Mouse (Mus musculus) stomach, embryonic 14.5 days (tissue): ENCODE measurements around the gene Cadm4. TPM values are rescaled to one million over a fixed set of nuclear protein-coding genes. Genes with fewer than 3 reads are reported as not detected.

Experiments
- ATAC-seq: fragments of 200-750 bp; cut with Nextera tagmentation; 2 replicates; pipeline ENCODE4 v1.8.0; 2017; ENCODE audit warnings: low read depth, moderate TSS enrichment; ENCODE audit not compliant: insufficient number of reproducible peaks, insufficient read depth, low FRiP score
- H3K27ac ChIP-seq: fragments of 300-500 bp; sonication (generic); 2 replicates; pipeline ENCODE4 v1.5.1; 2014; ENCODE audit warnings: mild to moderate bottlenecking, low read length, moderate library complexity, mixed read lengths
- H3K27me3 ChIP-seq: fragments of 300-500 bp; sonication (generic); 2 replicates; pipeline ENCODE4 v1.6.1; 2014; ENCODE audit warnings: low read length, control low read depth, mixed read lengths; ENCODE audit not compliant: control insufficient read depth, insufficient read depth
- H3K36me3 ChIP-seq: fragments of 300-500 bp; sonication (generic); 2 replicates; pipeline ENCODE4 v1.6.1; 2014; ENCODE audit warnings: mild to moderate bottlenecking, control low read depth, low read length, moderate library complexity, mixed read lengths; ENCODE audit not compliant: control insufficient read depth, insufficient read depth
- H3K4me1 ChIP-seq: fragments of 300-500 bp; sonication (generic); 2 replicates; pipeline ENCODE4 v1.6.1; 2014; ENCODE audit warnings: low read length, control low read depth, mixed read lengths; ENCODE audit not compliant: control insufficient read depth, insufficient read depth
- H3K4me2 ChIP-seq: fragments of 300-500 bp; sonication (generic); replicated peaks from 2 replicates; pipeline ENCODE4 v1.6.1; 2014; ENCODE audit warnings: low read depth, low read length, control low read depth
- H3K4me3 ChIP-seq: fragments of 300-500 bp; sonication (generic); 2 replicates; pipeline ENCODE4 v1.5.1; 2014; ENCODE audit warnings: low read depth, low read length, control low read depth
- H3K9ac ChIP-seq: fragments of 300-500 bp; sonication (generic); replicated peaks from 2 replicates; pipeline ENCODE4 v1.6.1; 2014; ENCODE audit warnings: low read depth, mild to moderate bottlenecking, control low read depth, low read length, moderate library complexity, mixed read lengths
- H3K9me3 ChIP-seq: fragments of 300-500 bp; sonication (generic); 2 replicates; pipeline ENCODE4 v1.6.1; 2016; ENCODE audit warnings: low read depth, low read length, control low read depth; ENCODE audit not compliant: control insufficient read depth
- WGBS: fragments of 180-500 bp; shearing (Covaris S2); extraction: QIAGEN DNeasy Blood & Tissue Kit; methylation state at CpG from one replicate; pipeline ENCODE4 v1.1.7; 2014; 5-methylcytosine and 5-hydroxymethylcytosine counted together
- polyA plus RNA-seq: library from polyadenylated mRNA; unstranded; fragments of >200 nt; fragmentation: Nextera tagmentation; extraction: Ambion mirVana; gene quantifications from 2 replicates; pipeline ENCODE4 v1.2.1, GENCODE M21; 2014

Gene Cadm4
- polyA plus RNA-seq, 1 experiment from 2014 or later: 1.5 TPM

- ATAC-seq: no peak
- H3K36me3 ChIP-seq: no peaks in the 10 kb centered on the region
- H3K4me3 ChIP-seq: no peak overlapping the region
- WGBS: 39% methylated on average over 7 of the region's 7 CpGs
- no peak overlapping the region for H3K4me2 ChIP-seq
- no peak overlapping the region for H3K9ac ChIP-seq
- peaks cover 20% of the 10 kb centered on the region; the same call in 1 of the 2 replicates for H3K4me1 ChIP-seq
- 0 out of 2 replicates have a peak, but pooled peaks cover 7% of the 10 kb centered on the region for H3K27me3 ChIP-seq
- peaks cover 3% of the 10 kb centered on the region; the same call in 1 of the 2 replicates for H3K9me3 ChIP-seq
- H3K27ac ChIP-seq: no peak overlapping the region
Observed at GRCm38 (mm10) chr7:24500929-24501328, 19.1 kb downstream of the Cadm4 start.

- Histone ChIP-seq H3K4me2 (no peak overlapping the region), H3K36me3 (no peaks in the 10 kb centered on the region), H3K4me1 (peaks cover 20% of the 10 kb centered on the region; the same call in 1 of the 2 replicates), H3K4me3 (no peak overlapping the region), H3K27ac (no peak overlapping the region), H3K9ac (no peak overlapping the region), H3K27me3 (0 out of 2 replicates have a peak, but pooled peaks cover 7% of the 10 kb centered on the region), H3K9me3 (peaks cover 3% of the 10 kb centered on the region; the same call in 1 of the 2 replicates)
- ATAC-seq: no peak
- WGBS: 50% methylated on average over 21 of the region's 21 CpGs
Observed at GRCm38 (mm10) chr7:24501492-24501891, 19.7 kb downstream of the Cadm4 start.

DNA sequence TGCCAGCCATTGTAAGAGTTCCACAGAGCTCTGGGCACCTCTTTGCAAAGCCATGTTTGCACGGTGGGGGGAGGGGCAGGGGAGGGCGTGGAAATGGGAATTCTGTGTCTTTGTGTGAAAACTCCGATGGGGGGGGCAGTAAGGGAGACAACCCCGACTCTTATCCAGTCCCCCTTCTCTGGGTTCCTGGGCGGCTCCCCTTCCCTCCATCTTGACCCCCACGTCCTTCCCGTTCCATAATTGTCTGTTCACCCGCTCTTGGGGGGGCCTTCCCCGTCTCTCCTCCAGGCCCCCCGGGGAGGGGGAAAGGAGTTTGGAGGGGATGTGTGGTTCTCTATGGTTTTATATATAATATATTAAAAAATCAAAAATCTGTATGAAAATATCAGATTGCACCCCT lies 22.2 kb downstream of the Cadm4 start:
- no peak overlapping the region for H3K4me3 ChIP-seq
- H3K4me1 ChIP-seq: peaks cover 26% of the 10 kb centered on the region; the same call in 1 of the 2 replicates
- H3K9ac ChIP-seq: no peak overlapping the region
- peak overlapping the region; percentile 12; the same call in 1 of the 2 replicates for H3K4me2 ChIP-seq
- no peak overlapping the region for H3K27ac ChIP-seq
- 0 out of 2 replicates have a peak, but pooled peaks cover 7% of the 10 kb centered on the region for H3K27me3 ChIP-seq
- ATAC-seq: no peak
- WGBS: 20% methylated on average over 10 of the region's 10 CpGs
- no peaks in the 10 kb centered on the region for H3K36me3 ChIP-seq
- H3K9me3 ChIP-seq: peaks cover 3% of the 10 kb centered on the region; the same call in 1 of the 2 replicates

DNA sequence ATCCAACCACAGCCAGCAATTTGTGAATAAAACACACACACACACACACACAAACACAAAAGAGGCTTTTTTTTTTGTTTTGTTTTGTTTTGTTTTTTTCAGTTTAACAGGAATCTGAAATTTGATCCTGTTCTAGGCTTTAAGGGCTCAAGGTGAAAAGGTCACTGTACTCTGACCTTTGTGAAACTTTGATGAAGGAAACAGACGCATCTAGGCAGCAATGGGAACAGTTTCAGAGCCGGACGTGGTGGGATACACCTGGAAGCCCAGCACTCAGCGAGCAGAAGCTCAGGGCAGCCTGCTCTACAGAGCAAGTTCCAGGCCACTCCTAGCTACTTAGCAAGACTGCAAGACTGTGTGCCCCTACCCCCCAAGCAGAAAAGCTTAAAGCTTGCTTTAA lies 23.0 kb downstream of the Cadm4 start:
- 17% methylated on average over 4 of the region's 4 CpGs for WGBS
- H3K4me3 ChIP-seq: no peak overlapping the region
- ATAC-seq: no peak
- H3K27me3 ChIP-seq: 0 out of 2 replicates have a peak, but pooled peaks cover 2% of the 10 kb centered on the region
- peaks cover 3% of the 10 kb centered on the region; the same call in 1 of the 2 replicates for H3K9me3 ChIP-seq
- no peaks in the 10 kb centered on the region for H3K36me3 ChIP-seq
- H3K27ac ChIP-seq: no peak overlapping the region
- no peak overlapping the region for H3K9ac ChIP-seq
- H3K4me1 ChIP-seq: peaks cover 22% of the 10 kb centered on the region; the same call in 1 of the 2 replicates
- no peak overlapping the region for H3K4me2 ChIP-seq

GRCm38 (mm10) chr7:24505447-24506064 lies 23.7 kb downstream of the Cadm4 start:
- Histone ChIP-seq H3K27me3 (no peaks in the 10 kb centered on the region), H3K4me1 (peaks cover 22% of the 10 kb centered on the region; the same call in 1 of the 2 replicates), H3K9me3 (peaks cover 3% of the 10 kb centered on the region; the same call in 1 of the 2 replicates), H3K4me3 (peak overlapping the region; percentile 79; the same call in 1 of the 2 replicates), H3K9ac (no peak overlapping the region), H3K4me2 (peak overlapping the region; percentile 59), H3K36me3 (no peaks in the 10 kb centered on the region), H3K27ac (no peak overlapping the region)
- WGBS: 28% methylated on average over 15 of the region's 15 CpGs
- ATAC-seq: no peak

GRCm38 (mm10) chr7:24506065-24506459 lies 24.2 kb downstream of the Cadm4 start:
- no peak for ATAC-seq
- peak overlapping the region; percentile 59 for H3K4me2 ChIP-seq

GRCm38 (mm10) chr7:24506476-24506837 lies 24.6 kb downstream of the Cadm4 start:
- ATAC-seq: no peak
- under 1% methylated on average over 12 of the region's 12 CpGs for WGBS

More at GRCm38 (mm10) chr7:24506065-24506459, 24.2 kb downstream of the Cadm4 start:
- WGBS: 10% methylated on average over 3 of the region's 3 CpGs
- no peaks in the 10 kb centered on the region for H3K9me3 ChIP-seq
- 0 out of 2 replicates have a peak overlapping the region, but pooled peaks have one; percentile 94 for H3K9ac ChIP-seq
- peak overlapping the region; percentile 98; the same call in 1 of the 2 replicates for H3K27ac ChIP-seq
- H3K4me1 ChIP-seq: peaks cover 22% of the 10 kb centered on the region; the same call in 1 of the 2 replicates
- no peaks in the 10 kb centered on the region for H3K36me3 ChIP-seq
- H3K4me3 ChIP-seq: peak overlapping the region; percentile 79
- no peaks in the 10 kb centered on the region for H3K27me3 ChIP-seq

GRCm38 (mm10) chr7:24506838-24507725 lies 25.3 kb downstream of the Cadm4 start, which contains the start of gene Zfp428:
Zfp428 (plus strand) TSS chr7:24507006.
- H3K9ac ChIP-seq: peak within 1 kb of the TSS; percentile 94
- H3K27ac ChIP-seq: peak within 1 kb of the TSS; percentile 98
- WGBS: under 1% methylated on average over 83 of the region's 84 CpGs
- peak within 1 kb of the TSS; percentile 59 for H3K4me2 ChIP-seq
- H3K4me1 ChIP-seq: peaks cover 22% of the 10 kb centered on the region; the same call in 1 of the 2 replicates
- peak within 1 kb of the TSS; percentile 79 for H3K4me3 ChIP-seq
- no peaks in the 10 kb centered on the region for H3K9me3 ChIP-seq
- no peaks in the 10 kb centered on the region for H3K27me3 ChIP-seq
- peak; percentile 86 for ATAC-seq
- no peaks in the 10 kb centered on the region for H3K36me3 ChIP-seq

More at GRCm38 (mm10) chr7:24506476-24506837, 24.6 kb downstream of the Cadm4 start:
- Histone ChIP-seq H3K4me2 (peak overlapping the region; percentile 59), H3K9ac (peak overlapping the region; percentile 94), H3K36me3 (no peaks in the 10 kb centered on the region), H3K4me3 (peak overlapping the region; percentile 79), H3K27ac (peak overlapping the region; percentile 98; the same call in 1 of the 2 replicates), H3K4me1 (peaks cover 22% of the 10 kb centered on the region; the same call in 1 of the 2 replicates), H3K27me3 (no peaks in the 10 kb centered on the region), H3K9me3 (no peaks in the 10 kb centered on the region)
